Mouse (Mus musculus): ENCODE results near the gene Slit3.

GRCm38 (mm10) chr11:35364469-35364868 lies 243.4 kb downstream of the Slit3 start:
- TF ChIP-seq CTCF (IDR thresholded peaks at IDR 0.05; ENCODE audit: low read depth, low read length) (no peak), GATA1 (IDR thresholded peaks at IDR 0.05; ENCODE audit: borderline replicate concordance, low read length) (no peak), POLR2AphosphoS5 (IDR thresholded peaks at IDR 0.05; ENCODE audit: insufficient replicate concordance, low read depth, low read length) (no peak), GATA2 (IDR thresholded peaks at IDR 0.05; ENCODE audit: borderline replicate concordance, low read depth, low read length) (no peak), TAL1 (conservative IDR thresholded peaks at IDR 0.05; ENCODE audit: low read depth, low read length) (no peak)

All from G1E (cell line).